Mouse (Mus musculus) CD4-positive naive resting alpha-beta T cell, adult 57 days (primary cell): Measurements from ENCODE around the gene Tarsl2. TPM values are rescaled to one million over a fixed set of nuclear protein-coding genes. Genes with fewer than 3 reads are reported as not detected.

Experiments used
- total RNA-seq: library from RNA; stranded (reverse); gene quantifications from one replicate; pipeline ENCODE4 v1.2.4, GENCODE M21; 2023

The Tarsl2 gene
- 10.6 TPM for total RNA-seq

DNA sequence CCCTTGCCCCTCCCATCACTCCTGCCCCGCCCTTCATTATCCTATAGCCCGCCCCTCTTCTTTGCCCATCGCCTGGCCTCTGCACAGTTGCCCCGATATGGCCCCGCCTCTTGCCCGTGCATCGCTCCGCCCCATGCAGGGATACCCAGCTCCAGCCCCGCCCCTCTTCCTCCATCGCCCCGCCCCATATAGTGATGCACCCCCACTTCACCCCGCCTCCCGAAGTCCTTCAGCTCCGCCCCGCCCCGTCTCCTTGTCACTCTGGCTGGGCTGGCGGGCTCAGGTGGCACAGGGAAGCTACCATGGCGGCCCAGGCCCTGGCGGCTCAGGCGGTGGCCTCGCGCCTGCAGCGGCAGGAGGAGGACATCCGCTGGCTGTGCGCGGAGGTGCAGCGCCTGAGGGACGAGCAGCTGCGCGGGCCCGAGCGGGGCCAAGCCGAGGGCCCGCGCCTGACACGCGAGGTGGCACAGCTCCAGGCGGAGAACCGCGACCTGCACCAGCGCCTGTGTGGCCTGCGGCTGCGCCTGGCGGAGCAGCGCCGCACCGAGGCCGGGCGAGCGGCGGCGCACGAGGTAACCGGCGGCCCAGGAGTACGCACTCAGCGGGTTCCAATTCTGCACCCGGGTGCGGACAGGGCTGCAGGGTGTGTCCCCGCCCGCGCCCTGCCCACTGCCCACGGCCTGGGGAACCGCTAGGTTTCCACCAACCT, at the start of gene Tarsl2:
Tarsl2 (plus strand) TSS at position 256 of the 709 bp plus-strand sequence.

DNA sequence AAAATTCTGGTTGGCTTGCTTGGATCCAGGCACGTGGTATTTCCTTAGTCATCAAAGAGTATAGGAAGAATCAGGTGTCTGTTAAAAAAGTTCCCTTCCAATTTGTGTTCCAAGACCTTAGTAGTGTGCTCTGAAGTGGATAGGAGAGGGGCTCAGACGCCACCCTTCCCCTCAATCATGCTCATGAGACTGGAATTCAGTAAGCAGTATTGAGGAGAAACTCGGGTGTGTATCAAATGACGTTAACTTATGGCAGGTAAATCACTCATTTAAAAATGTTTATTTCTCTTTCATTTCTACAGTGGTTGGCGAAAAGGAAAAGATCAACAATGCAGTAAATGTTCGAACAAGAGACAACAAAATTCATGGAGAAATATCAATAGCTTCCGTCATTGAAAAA, 46.2 kb downstream of the Tarsl2 start, which contains the start of gene Tm2d3:
Tm2d3 (plus strand) TSS at position 301 of the 400 bp plus-strand sequence.

Other genes with a start within 250 kb of the Tarsl2 start
- gene Tjp1, start 117.1 kb upstream of the Tarsl2 start, total RNA-seq: 1.7 TPM
- gene Tm2d3, start 46.3 kb downstream of the Tarsl2 start, total RNA-seq: 20.7 TPM
- 1.4 TPM for gene Pcsk6, start 216.8 kb downstream of the Tarsl2 start, total RNA-seq